Mouse (Mus musculus) olfactory bulb, adult 2 months (tissue): ENCODE measurements around the gene R3hdml.

Source experiments
- CTCF ChIP-seq: fragments of 200-500 bp; IDR thresholded peaks from 2 replicates; pipeline ENCODE4 v1.5.1; 2012; ENCODE audit warnings: low read depth, mild to moderate bottlenecking, low read length, moderate library complexity; ENCODE audit not compliant: insufficient read depth
- POLR2A ChIP-seq: fragments of 200-500 bp; IDR thresholded peaks from 2 replicates; pipeline ENCODE4 v1.6.1; 2012; ENCODE audit warnings: mild to moderate bottlenecking, low read depth, low read length, moderate library complexity; ENCODE audit not compliant: insufficient read depth

- TF ChIP-seq POLR2A (no peak), CTCF (no peak)
These were observed 29.7 kb upstream of the R3hdml start for GRCm38 (mm10) chr2:163462386-163462785.
